Mouse (Mus musculus): ENCODE data around the gene Eif5a. TPM values are rescaled to one million over a fixed set of nuclear protein-coding genes. Genes with fewer than 3 reads are reported as not detected.
A peak's percentile ranks its signal among the peaks of the same experiment; 100 is the strongest.

Gene Eif5a
- polyA plus RNA-seq, 1 experiment from 2014 or later = 1,181 TPM

- Histone ChIP-seq H3K4me2 (ENCODE audit: low read length) (peak overlapping the region; percentile 92), H3K4me3 (replicated peaks; ENCODE audit: low read length) (peak overlapping the region; percentile 78), H3K4me1 (replicated peaks; ENCODE audit: control insufficient read depth, insufficient read depth, low read length) (peaks cover 31% of the 10 kb centered on the region), H3K9me3 (ENCODE audit: control insufficient read depth, low read length) (no peaks in the 10 kb centered on the region), H3K27ac (ENCODE audit: low read length) (peak overlapping the region; percentile 98), H3K27me3 (replicated peaks; ENCODE audit: control insufficient read depth, insufficient read depth, low read length) (no peaks in the 10 kb centered on the region), H3K36me3 (ENCODE audit: control insufficient read depth, insufficient read depth) (peaks cover 11% of the 10 kb centered on the region), H3K9ac (replicated peaks; ENCODE audit: low read depth, low read length) (peak overlapping the region; percentile 92)
- 13% methylated on average over 4 of the region's 4 CpGs for WGBS
- ATAC-seq = no peak
Observed at GRCm38 (mm10) chr11:69899870-69900269, 21.9 kb downstream of the Eif5a start.

DNA sequence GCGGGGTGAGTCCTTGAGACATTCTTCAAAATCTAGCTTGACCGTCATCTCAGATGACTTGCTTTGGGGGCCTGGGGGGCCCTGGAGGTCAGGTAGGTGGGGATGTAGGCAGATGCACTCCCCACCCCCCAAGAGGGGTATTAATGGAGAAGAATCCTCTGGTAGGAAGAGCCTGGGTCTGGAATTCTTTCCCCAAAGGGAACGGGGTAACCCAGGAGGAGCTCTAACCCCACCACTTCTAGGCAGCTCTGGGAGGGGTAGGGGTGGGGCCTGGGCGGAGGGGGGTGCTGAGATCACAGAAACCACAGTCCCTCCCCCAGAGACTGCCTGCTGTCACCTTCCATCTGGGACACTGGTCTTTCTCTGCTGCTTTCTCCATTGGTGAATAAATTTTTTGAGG, 26.5 kb downstream of the Eif5a start, which contains the start of gene Acap1:
TSS of gene Acap1 (minus strand) at position 249 of the 400 bp plus-strand sequence.
- H3K27me3 ChIP-seq (replicated peaks; ENCODE audit: control insufficient read depth, insufficient read depth, low read length) = no peaks in the 10 kb centered on the region
- no peak within 1 kb of the TSS for H3K4me3 ChIP-seq (replicated peaks; ENCODE audit: low read length)
- H3K4me2 ChIP-seq (ENCODE audit: low read length) = no peak within 1 kb of the TSS
- no peak for ATAC-seq
- H3K4me1 ChIP-seq (replicated peaks; ENCODE audit: control insufficient read depth, insufficient read depth, low read length) = peaks cover 19% of the 10 kb centered on the region
- no peak within 1 kb of the TSS for H3K27ac ChIP-seq (ENCODE audit: low read length)
- 76% methylated on average over 4 of the region's 4 CpGs for WGBS
- no peaks in the 10 kb centered on the region for H3K36me3 ChIP-seq (ENCODE audit: control insufficient read depth, insufficient read depth)
- H3K9me3 ChIP-seq (ENCODE audit: control insufficient read depth, low read length) = no peaks in the 10 kb centered on the region
- H3K9ac ChIP-seq (replicated peaks; ENCODE audit: low read depth, low read length) = no peak within 1 kb of the TSS

- H3K27me3 ChIP-seq (replicated peaks; ENCODE audit: control insufficient read depth, insufficient read depth, low read length) = no peaks in the 10 kb centered on the region
- H3K9ac ChIP-seq (replicated peaks; ENCODE audit: low read depth, low read length) = no peak overlapping the region
- no peak overlapping the region for H3K4me2 ChIP-seq (ENCODE audit: low read length)
- no peaks in the 10 kb centered on the region for H3K36me3 ChIP-seq (ENCODE audit: control insufficient read depth, insufficient read depth)
- WGBS = 85% methylated on average over 5 of the region's 5 CpGs
- no peak for ATAC-seq
- no peak overlapping the region for H3K27ac ChIP-seq (ENCODE audit: low read length)
- H3K9me3 ChIP-seq (ENCODE audit: control insufficient read depth, low read length) = no peaks in the 10 kb centered on the region
- peaks cover 16% of the 10 kb centered on the region for H3K4me1 ChIP-seq (replicated peaks; ENCODE audit: control insufficient read depth, insufficient read depth, low read length)
- no peak overlapping the region for H3K4me3 ChIP-seq (replicated peaks; ENCODE audit: low read length)
Observed at GRCm38 (mm10) chr11:69894671-69895070, 27.1 kb downstream of the Eif5a start.

DNA sequence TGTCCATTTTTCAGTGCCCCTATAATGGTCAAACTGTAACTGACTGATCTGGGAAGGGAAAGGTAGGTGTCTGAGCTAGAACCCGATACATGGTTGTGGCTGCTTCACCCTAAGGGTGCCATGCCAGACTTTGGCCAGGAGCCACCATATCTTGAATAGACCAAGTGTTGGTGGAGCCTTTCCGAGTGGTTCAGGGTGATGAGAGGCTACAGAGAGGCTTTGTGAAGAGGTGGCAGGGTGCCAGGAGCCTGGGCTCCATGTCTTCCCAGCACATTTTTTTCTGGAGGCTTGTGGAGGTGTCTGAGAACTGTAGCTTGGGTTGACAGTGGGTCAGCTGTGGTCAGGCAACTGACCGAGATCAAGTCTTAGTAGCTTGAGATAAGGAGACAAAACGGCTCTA, 30.3 kb downstream of the Eif5a start:
- Histone ChIP-seq H3K27ac (ENCODE audit: low read length) (no peak overlapping the region), H3K36me3 (ENCODE audit: control insufficient read depth, insufficient read depth) (no peaks in the 10 kb centered on the region), H3K9ac (replicated peaks; ENCODE audit: low read depth, low read length) (no peak overlapping the region), H3K4me3 (replicated peaks; ENCODE audit: low read length) (no peak overlapping the region), H3K9me3 (ENCODE audit: control insufficient read depth, low read length) (no peaks in the 10 kb centered on the region), H3K4me2 (ENCODE audit: low read length) (no peak overlapping the region), H3K27me3 (replicated peaks; ENCODE audit: control insufficient read depth, insufficient read depth, low read length) (no peaks in the 10 kb centered on the region), H3K4me1 (replicated peaks; ENCODE audit: control insufficient read depth, insufficient read depth, low read length) (no peaks in the 10 kb centered on the region)
- ATAC-seq = no peak
- 60% methylated on average over 4 of the region's 4 CpGs for WGBS

GRCm38 (mm10) chr11:69886907-69887635, 34.7 kb downstream of the Eif5a start:
- no peaks in the 10 kb centered on the region for H3K9me3 ChIP-seq (ENCODE audit: control insufficient read depth, low read length)
- no peaks in the 10 kb centered on the region for H3K36me3 ChIP-seq (ENCODE audit: control insufficient read depth, insufficient read depth)
- H3K27me3 ChIP-seq (replicated peaks; ENCODE audit: control insufficient read depth, insufficient read depth, low read length) = 0 out of 2 replicates have a peak, but pooled peaks cover 2% of the 10 kb centered on the region
- H3K4me2 ChIP-seq (ENCODE audit: low read length) = no peak overlapping the region
- 74% methylated on average over 8 of the region's 8 CpGs for WGBS
- no peaks in the 10 kb centered on the region for H3K4me1 ChIP-seq (replicated peaks; ENCODE audit: control insufficient read depth, insufficient read depth, low read length)
- no peak overlapping the region for H3K9ac ChIP-seq (replicated peaks; ENCODE audit: low read depth, low read length)
- no peak overlapping the region for H3K4me3 ChIP-seq (replicated peaks; ENCODE audit: low read length)
- no peak overlapping the region for H3K27ac ChIP-seq (ENCODE audit: low read length)
- ATAC-seq = no peak

GRCm38 (mm10) chr11:69884663-69885062, 37.1 kb downstream of the Eif5a start:
- ATAC-seq = no peak
- Histone ChIP-seq H3K36me3 (ENCODE audit: control insufficient read depth, insufficient read depth) (no peaks in the 10 kb centered on the region), H3K27me3 (replicated peaks; ENCODE audit: control insufficient read depth, insufficient read depth, low read length) (peaks cover 5% of the 10 kb centered on the region; the same call in 1 of the 2 replicates), H3K27ac (ENCODE audit: low read length) (no peak overlapping the region), H3K9me3 (ENCODE audit: control insufficient read depth, low read length) (no peaks in the 10 kb centered on the region), H3K9ac (replicated peaks; ENCODE audit: low read depth, low read length) (no peak overlapping the region), H3K4me2 (ENCODE audit: low read length) (no peak overlapping the region), H3K4me3 (replicated peaks; ENCODE audit: low read length) (no peak overlapping the region), H3K4me1 (replicated peaks; ENCODE audit: control insufficient read depth, insufficient read depth, low read length) (peaks cover 14% of the 10 kb centered on the region)
- WGBS = 78% methylated on average over 8 of the region's 8 CpGs

- Histone ChIP-seq H3K27ac (ENCODE audit: low read length) (no peak overlapping the region), H3K4me2 (ENCODE audit: low read length) (no peak overlapping the region), H3K4me3 (replicated peaks; ENCODE audit: low read length) (no peak overlapping the region), H3K27me3 (replicated peaks; ENCODE audit: control insufficient read depth, insufficient read depth, low read length) (peaks cover 5% of the 10 kb centered on the region; the same call in 1 of the 2 replicates), H3K36me3 (ENCODE audit: control insufficient read depth, insufficient read depth) (no peaks in the 10 kb centered on the region), H3K9ac (replicated peaks; ENCODE audit: low read depth, low read length) (no peak overlapping the region), H3K9me3 (ENCODE audit: control insufficient read depth, low read length) (no peaks in the 10 kb centered on the region), H3K4me1 (replicated peaks; ENCODE audit: control insufficient read depth, insufficient read depth, low read length) (peaks cover 14% of the 10 kb centered on the region)
- 80% methylated on average over 9 of the region's 9 CpGs for WGBS
- ATAC-seq = no peak
Observed at GRCm38 (mm10) chr11:69884240-69884639, 37.5 kb downstream of the Eif5a start.

DNA sequence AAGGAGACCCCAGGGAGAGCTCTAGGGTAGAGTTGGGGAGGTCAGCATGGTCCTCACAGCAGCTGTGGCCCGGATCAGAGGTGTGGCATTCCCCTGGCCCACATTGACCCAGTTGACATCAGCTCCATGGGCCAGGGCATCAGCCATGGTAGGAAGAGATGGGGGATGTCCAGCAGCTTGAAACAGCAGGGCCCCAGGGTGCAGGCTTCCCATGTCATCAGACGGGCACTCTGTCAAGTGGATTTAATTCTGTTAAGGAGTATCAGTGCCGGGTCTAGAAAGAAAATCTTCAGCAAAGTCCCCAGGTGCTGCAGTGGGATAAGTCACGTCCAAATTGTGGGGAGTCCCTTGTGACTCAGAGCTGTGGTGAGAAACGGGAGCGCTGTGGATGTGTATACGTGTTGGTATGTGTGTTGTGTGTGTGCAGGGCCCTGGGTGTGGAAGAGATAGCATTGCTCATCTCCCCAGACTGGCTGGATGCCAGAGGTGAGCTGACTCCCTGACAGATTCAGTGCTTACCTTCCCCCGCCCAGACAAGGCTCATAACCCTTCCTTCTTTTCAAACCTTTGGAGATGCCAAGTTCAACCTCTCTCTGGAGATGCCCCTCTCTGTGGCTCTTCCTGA, 38.1 kb downstream of the Eif5a start:
- no peaks in the 10 kb centered on the region for H3K36me3 ChIP-seq (ENCODE audit: control insufficient read depth, insufficient read depth)
- H3K4me1 ChIP-seq (replicated peaks; ENCODE audit: control insufficient read depth, insufficient read depth, low read length) = peaks cover 14% of the 10 kb centered on the region
- 91% methylated on average over 8 of the region's 8 CpGs for WGBS
- H3K4me2 ChIP-seq (ENCODE audit: low read length) = no peak overlapping the region
- peaks cover 5% of the 10 kb centered on the region; the same call in 1 of the 2 replicates for H3K27me3 ChIP-seq (replicated peaks; ENCODE audit: control insufficient read depth, insufficient read depth, low read length)
- no peaks in the 10 kb centered on the region for H3K9me3 ChIP-seq (ENCODE audit: control insufficient read depth, low read length)
- no peak overlapping the region for H3K27ac ChIP-seq (ENCODE audit: low read length)
- ATAC-seq = no peak
- no peak overlapping the region for H3K9ac ChIP-seq (replicated peaks; ENCODE audit: low read depth, low read length)
- H3K4me3 ChIP-seq (replicated peaks; ENCODE audit: low read length) = no peak overlapping the region

DNA sequence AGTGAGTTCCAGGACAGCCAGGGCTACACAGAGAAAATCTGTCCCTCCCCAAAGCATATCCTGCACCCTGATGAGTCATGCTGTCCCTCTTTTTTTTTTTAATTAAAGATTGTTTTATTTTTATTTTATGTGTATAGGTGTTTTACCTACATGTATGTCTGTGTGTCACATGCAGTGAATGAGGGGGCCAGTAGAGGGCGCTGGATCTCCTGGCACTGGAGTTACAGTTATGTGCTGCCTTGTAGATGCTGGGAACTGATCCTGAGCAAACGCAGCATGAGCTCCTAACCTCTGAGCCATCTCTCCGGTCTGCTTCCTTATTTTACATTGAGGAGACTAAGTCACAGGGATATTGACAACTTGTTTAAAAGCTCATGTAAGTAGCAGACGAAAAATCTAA, 38.7 kb downstream of the Eif5a start:
- ATAC-seq = no peak
- Histone ChIP-seq H3K36me3 (ENCODE audit: control insufficient read depth, insufficient read depth) (no peaks in the 10 kb centered on the region), H3K27me3 (replicated peaks; ENCODE audit: control insufficient read depth, insufficient read depth, low read length) (peaks cover 5% of the 10 kb centered on the region; the same call in 1 of the 2 replicates), H3K9ac (replicated peaks; ENCODE audit: low read depth, low read length) (no peak overlapping the region), H3K27ac (ENCODE audit: low read length) (no peak overlapping the region), H3K4me1 (replicated peaks; ENCODE audit: control insufficient read depth, insufficient read depth, low read length) (peaks cover 14% of the 10 kb centered on the region), H3K4me2 (ENCODE audit: low read length) (no peak overlapping the region), H3K9me3 (ENCODE audit: control insufficient read depth, low read length) (no peaks in the 10 kb centered on the region), H3K4me3 (replicated peaks; ENCODE audit: low read length) (no peak overlapping the region)
- WGBS = 63% methylated on average over 4 of the region's 4 CpGs
